In genomic region chr3:90076921-90077716, GRCm38 (mm10) we compare ENCODE assay signal across 8 mouse cellular contexts. TPM values are rescaled to one million over a fixed set of nuclear protein-coding genes. Genes with fewer than 3 reads are reported as not detected.
DNase-seq lines count a peak whose midpoint lies in the region; ATAC-seq and TF ChIP-seq lines count a peak whose summit lies in the region.

No protein-coding gene starts in this region.

- no peak overlapping the region for H3K27ac ChIP-seq in midbrain, embryonic 11.5 days (ENCODE audit: low read depth, low read length)
- H3K27ac ChIP-seq in midbrain, embryonic 13.5 days: no peak overlapping the region
- no peak overlapping the region for H3K27ac ChIP-seq in intestine, postnatal 0 days (ENCODE audit: low read depth, low read length)
- no peak overlapping the region for H3K27ac ChIP-seq in limb, embryonic 10.5 days
- no peak overlapping the region for H3K27ac ChIP-seq in neural tube, embryonic 15.5 days (replicated peaks)

- no peaks in the 10 kb centered on the region for H3K27me3 ChIP-seq in midbrain, embryonic 11.5 days (ENCODE audit: control insufficient read depth, insufficient read depth, low read length)
- no peaks in the 10 kb centered on the region for H3K27me3 ChIP-seq in midbrain, embryonic 13.5 days
- no peaks in the 10 kb centered on the region for H3K27me3 ChIP-seq in intestine, postnatal 0 days (replicated peaks; ENCODE audit: control insufficient read depth, insufficient read depth, low read length)
- H3K27me3 ChIP-seq in limb, embryonic 10.5 days (ENCODE audit: low read depth, poor library complexity, severe bottlenecking): no peaks in the 10 kb centered on the region
- H3K27me3 ChIP-seq in neural tube, embryonic 15.5 days (replicated peaks): no peaks in the 10 kb centered on the region

- no peak overlapping the region for H3K4me3 ChIP-seq in midbrain, embryonic 11.5 days (ENCODE audit: low read depth, low read length)
- no peak overlapping the region for H3K4me3 ChIP-seq in midbrain, embryonic 13.5 days (replicated peaks)
- no peak overlapping the region for H3K4me3 ChIP-seq in intestine, postnatal 0 days (ENCODE audit: low read depth, low read length)
- no peak overlapping the region for H3K4me3 ChIP-seq in limb, embryonic 10.5 days
- no peak overlapping the region for H3K4me3 ChIP-seq in neural tube, embryonic 15.5 days (replicated peaks)

- 5% methylated on average over 5 of the region's 5 CpGs for WGBS in midbrain, embryonic 11.5 days
- 4% methylated on average over 5 of the region's 5 CpGs for WGBS in midbrain, embryonic 13.5 days
- 14% methylated on average over 5 of the region's 5 CpGs for WGBS in intestine, postnatal 0 days
- 9% methylated on average over 5 of the region's 5 CpGs for WGBS in limb, embryonic 10.5 days
- 10% methylated on average over 5 of the region's 5 CpGs for WGBS in neural tube, embryonic 15.5 days

- peak; percentile 94 for TF ChIP-seq CTCF in intestine, postnatal 0 days (IDR thresholded peaks at IDR 0.05; ENCODE audit: low read depth)

- H3K36me3 ChIP-seq in midbrain, embryonic 11.5 days (ENCODE audit: control insufficient read depth, insufficient read depth, low read length): no peaks in the 10 kb centered on the region
- no peaks in the 10 kb centered on the region for H3K36me3 ChIP-seq in midbrain, embryonic 13.5 days
- H3K36me3 ChIP-seq in intestine, postnatal 0 days (ENCODE audit: control insufficient read depth, insufficient read depth): no peaks in the 10 kb centered on the region
- H3K36me3 ChIP-seq in limb, embryonic 10.5 days: peaks cover 7% of the 10 kb centered on the region
- no peaks in the 10 kb centered on the region for H3K36me3 ChIP-seq in neural tube, embryonic 15.5 days

- H3K9ac ChIP-seq in midbrain, embryonic 11.5 days (ENCODE audit: low read length): no peak overlapping the region
- no peak overlapping the region for H3K9ac ChIP-seq in midbrain, embryonic 13.5 days (replicated peaks)
- no peak overlapping the region for H3K9ac ChIP-seq in intestine, postnatal 0 days (ENCODE audit: low read depth, low read length)
- H3K9ac ChIP-seq in neural tube, embryonic 15.5 days (replicated peaks): no peak overlapping the region

- ATAC-seq in midbrain, embryonic 11.5 days (ENCODE audit: low FRiP score): no peak
- no peak for ATAC-seq in midbrain, embryonic 13.5 days
- ATAC-seq in granulocyte monocyte progenitor cell, adult 5-6 weeks (replicated peaks; ENCODE audit: poor library complexity, severe bottlenecking): peak; percentile 6
- no peak for ATAC-seq in intestine, postnatal 0 days
- ATAC-seq in neural tube, embryonic 15.5 days (ENCODE audit: low FRiP score): no peak

- peak overlapping the region; percentile 2; the same call in 1 of the 2 replicates for H3K4me2 ChIP-seq in midbrain, embryonic 11.5 days
- no peak overlapping the region for H3K4me2 ChIP-seq in midbrain, embryonic 13.5 days (replicated peaks)
- 0 out of 2 replicates have a peak overlapping the region, but pooled peaks have one; percentile 6 for H3K4me2 ChIP-seq in intestine, postnatal 0 days (replicated peaks; ENCODE audit: low read depth)
- H3K4me2 ChIP-seq in neural tube, embryonic 15.5 days: peak overlapping the region; percentile 38

- no peaks in the 10 kb centered on the region for H3K9me3 ChIP-seq in midbrain, embryonic 11.5 days (ENCODE audit: control insufficient read depth, low read length)
- no peaks in the 10 kb centered on the region for H3K9me3 ChIP-seq in midbrain, embryonic 13.5 days
- no peaks in the 10 kb centered on the region for H3K9me3 ChIP-seq in intestine, postnatal 0 days (ENCODE audit: control insufficient read depth)
- no peaks in the 10 kb centered on the region for H3K9me3 ChIP-seq in limb, embryonic 10.5 days (replicated peaks)
- no peaks in the 10 kb centered on the region for H3K9me3 ChIP-seq in neural tube, embryonic 15.5 days (replicated peaks)

- H3K4me1 ChIP-seq in midbrain, embryonic 11.5 days (ENCODE audit: control insufficient read depth, insufficient read depth, low read length): peaks cover 23% of the 10 kb centered on the region
- H3K4me1 ChIP-seq in midbrain, embryonic 13.5 days (replicated peaks): peaks cover 30% of the 10 kb centered on the region
- 0 out of 2 replicates have a peak, but pooled peaks cover 4% of the 10 kb centered on the region for H3K4me1 ChIP-seq in intestine, postnatal 0 days (replicated peaks; ENCODE audit: control insufficient read depth, insufficient read depth, low read length)
- peaks cover 33% of the 10 kb centered on the region for H3K4me1 ChIP-seq in limb, embryonic 10.5 days
- peaks cover 33% of the 10 kb centered on the region for H3K4me1 ChIP-seq in neural tube, embryonic 15.5 days

- DNase-seq in midbrain, embryonic 11.5 days (ENCODE audit: low spot score, missing footprints): peak; percentile 98
- peak; percentile 80 to 85 for DNase-seq in cerebellum, postnatal 25 days
- peak; percentile 85 for DNase-seq in limb, embryonic 10.5 days (ENCODE audit: low spot score)
- peak; percentile 90 for DNase-seq in testis, postnatal 10 days (ENCODE audit: low spot score)

RNA-seq across cellular contexts. Expression of gene Tpm3, which starts 4.7 kb away (rescaled TPM):
- 499 and 533 TPM in 2 replicates for polyA plus RNA-seq in midbrain, embryonic 11.5 days (2014; fragmentation: Nextera tagmentation; extraction: Ambion mirVana)
- polyA plus RNA-seq in midbrain, embryonic 13.5 days (2015; fragmentation: Nextera tagmentation; extraction: Ambion mirVana): 396 and 421 TPM in 2 replicates
- total RNA-seq in granulocyte monocyte progenitor cell, adult 5-6 weeks (2014; fragmentation: Nextera tagmentation): 529 and 543 TPM in 2 replicates
- 806 and 846 TPM in 2 replicates for total RNA-seq in granulocyte monocyte progenitor cell, adult 5-6 weeks (2017)
- polyA plus RNA-seq in intestine, postnatal 0 days (2015; fragmentation: Nextera tagmentation; extraction: Ambion mirVana): 311 and 332 TPM in 2 replicates
- polyA plus RNA-seq in limb, embryonic 10.5 days (2016; fragmentation: Nextera tagmentation; extraction: Ambion mirVana): 634 and 641 TPM in 2 replicates
- polyA plus RNA-seq in neural tube, embryonic 15.5 days (2015; fragmentation: Nextera tagmentation; extraction: Ambion mirVana): 313 and 382 TPM in 2 replicates

RNA-seq across cellular contexts. Expression of gene Ubap2l, which starts 24.7 kb away (rescaled TPM):
- polyA plus RNA-seq in midbrain, embryonic 11.5 days (2014; fragmentation: Nextera tagmentation; extraction: Ambion mirVana): 209 and 218 TPM in 2 replicates
- 169 and 170 TPM in 2 replicates for polyA plus RNA-seq in midbrain, embryonic 13.5 days (2015; fragmentation: Nextera tagmentation; extraction: Ambion mirVana)
- total RNA-seq in granulocyte monocyte progenitor cell, adult 5-6 weeks (2014; fragmentation: Nextera tagmentation): 242 and 252 TPM in 2 replicates
- 124 and 135 TPM in 2 replicates for total RNA-seq in granulocyte monocyte progenitor cell, adult 5-6 weeks (2017)
- 112 and 117 TPM in 2 replicates for polyA plus RNA-seq in intestine, postnatal 0 days (2015; fragmentation: Nextera tagmentation; extraction: Ambion mirVana)
- polyA plus RNA-seq in limb, embryonic 10.5 days (2016; fragmentation: Nextera tagmentation; extraction: Ambion mirVana): 234 and 244 TPM in 2 replicates
- polyA plus RNA-seq in neural tube, embryonic 15.5 days (2015; fragmentation: Nextera tagmentation; extraction: Ambion mirVana): 122 and 129 TPM in 2 replicates

RNA-seq across cellular contexts. Expression of gene 4933434E20Rik, which starts 25.7 kb away (rescaled TPM):
- 207 and 227 TPM in 2 replicates for polyA plus RNA-seq in midbrain, embryonic 11.5 days (2014; fragmentation: Nextera tagmentation; extraction: Ambion mirVana)
- 241 and 251 TPM in 2 replicates for polyA plus RNA-seq in midbrain, embryonic 13.5 days (2015; fragmentation: Nextera tagmentation; extraction: Ambion mirVana)
- total RNA-seq in granulocyte monocyte progenitor cell, adult 5-6 weeks (2014; fragmentation: Nextera tagmentation): 35.2 and 45.3 TPM in 2 replicates
- 49.6 and 63.6 TPM in 2 replicates for total RNA-seq in granulocyte monocyte progenitor cell, adult 5-6 weeks (2017)
- 128 and 130 TPM in 2 replicates for polyA plus RNA-seq in intestine, postnatal 0 days (2015; fragmentation: Nextera tagmentation; extraction: Ambion mirVana)
- polyA plus RNA-seq in limb, embryonic 10.5 days (2016; fragmentation: Nextera tagmentation; extraction: Ambion mirVana): 171 and 183 TPM in 2 replicates
- 204 and 206 TPM in 2 replicates for polyA plus RNA-seq in neural tube, embryonic 15.5 days (2015; fragmentation: Nextera tagmentation; extraction: Ambion mirVana)

RNA-seq across cellular contexts. Expression of gene Nup210l, which starts 26.8 kb away (rescaled TPM):
- polyA plus RNA-seq in midbrain, embryonic 11.5 days (2014; fragmentation: Nextera tagmentation; extraction: Ambion mirVana): 0.57 and 0.60 TPM in 2 replicates
- polyA plus RNA-seq in midbrain, embryonic 13.5 days (2015; fragmentation: Nextera tagmentation; extraction: Ambion mirVana): 0.34 and 0.45 TPM in 2 replicates
- total RNA-seq in granulocyte monocyte progenitor cell, adult 5-6 weeks (2014; fragmentation: Nextera tagmentation): 0.28 and 1.8 TPM in 2 replicates
- 0.31 and 0.52 TPM in 2 replicates for total RNA-seq in granulocyte monocyte progenitor cell, adult 5-6 weeks (2017)
- 0.03 TPM in 1 of 2 replicates, not detected in the other for polyA plus RNA-seq in intestine, postnatal 0 days (2015; fragmentation: Nextera tagmentation; extraction: Ambion mirVana)
- polyA plus RNA-seq in limb, embryonic 10.5 days (2016; fragmentation: Nextera tagmentation; extraction: Ambion mirVana): 0.63 and 0.65 TPM in 2 replicates
- polyA plus RNA-seq in neural tube, embryonic 15.5 days (2015; fragmentation: Nextera tagmentation; extraction: Ambion mirVana): 0.09 and 0.17 TPM in 2 replicates
